Mouse (Mus musculus) cerebellum, postnatal 36 days (tissue): ENCODE measurements around the gene Pcca.
"Not testable (repeated sequence)": the region's sequence is repeated elsewhere in the genome, so short reads cannot be mapped to it uniquely, and the experiment has no call there.

ENCODE experiments used
- DNase-seq, 2 experiments: peaks; one replicate each; pipeline ENCODE4 v3.0.0; 2021 to 2022; ENCODE audit warnings: mixed read lengths in 2 of 2

The Pcca gene

GRCm38 (mm10) chr14:122534017-122534924 is at the start of gene Pcca:
Pcca (plus strand) TSS chr14:122534324.
- DNase-seq, result peak; percentile 96

- DNase-seq, result peak in 1 of 2 experiments; percentile 34
Observed at GRCm38 (mm10) chr14:122484458-122484843, 49.7 kb upstream of the Pcca start.

DNA sequence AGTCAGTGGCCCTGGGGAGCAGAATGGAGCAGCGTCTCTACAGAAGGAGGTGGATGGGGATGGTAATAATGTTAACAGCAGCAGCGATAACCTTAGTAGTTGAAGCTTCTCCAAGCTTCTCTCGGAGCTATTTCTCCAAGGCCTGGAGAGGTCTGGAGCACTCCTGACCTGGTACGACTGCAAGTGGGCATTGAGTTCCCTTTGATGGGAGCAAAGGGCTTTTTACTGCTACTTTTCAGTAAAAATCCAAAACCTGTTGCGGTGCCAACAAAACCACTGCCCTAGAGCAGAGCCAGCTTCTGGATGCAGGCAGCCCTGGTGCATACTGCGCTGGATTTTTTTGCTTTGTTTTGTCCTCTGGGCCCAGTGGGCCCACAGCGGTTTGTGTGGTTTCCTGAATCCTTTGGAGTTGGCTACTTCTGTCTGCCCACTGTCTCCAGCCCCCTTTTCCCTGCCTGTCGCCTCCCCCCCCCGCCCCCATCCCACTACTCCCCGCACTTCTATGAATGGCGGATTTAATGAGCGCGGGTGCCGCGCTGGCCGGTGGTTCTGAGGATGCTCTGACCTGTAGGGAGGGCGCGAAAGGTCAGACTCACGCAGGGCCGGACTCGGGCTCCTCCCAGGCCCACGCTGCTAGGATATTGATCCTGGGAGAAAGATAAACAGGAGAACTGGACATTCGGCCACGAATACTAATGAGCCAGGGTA is 49.1 kb upstream of the Pcca start:
- peak; percentile 59 to 67 for DNase-seq

DNA sequence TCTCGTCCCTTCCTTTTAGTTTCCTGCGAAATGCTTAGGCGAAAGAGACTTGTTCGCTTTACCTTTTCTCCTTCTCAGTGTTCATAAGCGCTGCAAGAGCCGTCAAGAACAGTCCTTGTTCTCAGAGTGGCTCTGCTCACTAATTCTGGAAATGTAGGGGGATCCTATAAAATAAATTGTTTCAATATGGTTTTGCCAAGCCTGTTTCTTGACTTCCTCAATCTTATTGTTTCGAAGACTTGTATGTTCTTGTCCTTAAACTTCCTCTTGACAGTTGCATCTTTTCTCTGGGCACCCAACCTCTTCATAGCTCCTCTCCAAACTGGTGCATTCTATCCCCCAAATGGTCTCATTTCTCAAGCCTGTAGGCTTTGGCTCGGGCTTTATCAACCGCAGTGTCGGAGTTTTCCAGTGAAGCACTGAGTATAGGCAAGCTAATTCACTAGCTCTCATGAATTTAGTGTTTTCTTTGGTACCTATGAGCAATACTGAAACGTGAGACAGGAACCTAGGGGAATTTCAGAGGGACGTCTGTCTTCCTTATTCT is 48.4 kb upstream of the Pcca start:
- peak in 1 of 2 experiments; percentile 60 for DNase-seq

GRCm38 (mm10) chr14:122486611-122487010 is 47.5 kb upstream of the Pcca start:
- peak in 1 of 2 experiments; percentile 18 for DNase-seq

DNA sequence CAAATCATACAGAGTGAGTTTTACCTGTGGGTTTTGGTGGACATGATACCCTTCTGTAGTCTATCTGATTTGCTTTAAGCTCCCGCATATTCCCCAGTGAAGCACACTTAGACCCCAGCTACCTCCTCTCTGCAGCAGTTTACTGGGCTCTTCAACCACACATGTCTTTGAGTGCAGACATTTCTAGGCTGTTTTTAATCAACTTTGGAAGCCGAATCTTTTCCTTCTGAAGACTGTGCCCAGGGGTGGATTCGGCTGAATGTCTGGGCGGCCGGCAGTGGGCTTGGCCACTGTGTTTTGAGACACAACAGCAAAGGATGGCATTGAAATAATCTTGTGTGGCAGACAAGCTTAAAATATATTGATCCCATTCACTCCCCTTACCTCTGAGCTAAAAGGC is 46.8 kb upstream of the Pcca start:
- DNase-seq, result peak in 1 of 2 experiments; percentile 62

- peak in 1 of 2 experiments; percentile 46 for DNase-seq
Observed at GRCm38 (mm10) chr14:122489041-122489440, 45.1 kb upstream of the Pcca start.

DNA sequence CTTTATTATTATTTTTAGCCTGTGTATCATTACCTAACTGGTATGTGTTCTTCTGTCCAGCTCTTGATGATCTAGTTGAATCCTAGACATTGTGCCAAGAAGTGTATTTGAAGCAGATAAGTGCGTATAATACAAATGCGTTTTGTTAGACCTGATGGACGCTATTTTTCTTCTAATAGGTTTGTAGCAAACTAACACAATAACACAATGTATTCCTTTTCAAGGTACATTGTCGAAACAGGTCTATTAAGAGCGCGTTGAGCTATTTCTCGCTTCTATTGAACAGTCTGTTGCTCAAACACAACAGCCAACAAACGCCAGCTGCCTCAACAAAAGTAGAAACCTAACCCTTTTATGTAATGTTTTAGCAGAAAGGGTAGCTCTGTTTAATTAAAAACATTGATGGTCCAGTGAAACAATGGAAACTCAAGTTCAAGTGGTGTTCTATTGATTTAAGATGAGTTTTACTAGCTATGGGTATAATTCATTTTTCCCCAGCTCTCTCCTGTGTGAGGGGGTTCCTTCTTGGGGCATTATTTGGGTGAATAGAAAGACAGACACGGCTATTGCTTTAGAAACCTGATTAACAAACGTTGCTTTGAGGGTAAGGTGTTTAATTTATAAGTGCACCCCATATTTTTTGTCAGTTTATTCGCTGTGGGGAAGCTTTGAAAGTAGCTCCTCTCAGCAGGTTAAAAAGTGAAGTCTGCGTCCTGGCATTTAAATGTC is 44.3 kb upstream of the Pcca start:
- DNase-seq, result peak in 1 of 2 experiments; percentile 47

- peak; percentile 69 for DNase-seq
Observed at GRCm38 (mm10) chr14:122490441-122491328, 43.4 kb upstream of the Pcca start, which contains the start of gene Gm10837. Gm10837 (plus strand) TSS chr14:122490586.

- DNase-seq, result no peak
Observed at GRCm38 (mm10) chr14:122491521-122491920, 42.6 kb upstream of the Pcca start.

DNA sequence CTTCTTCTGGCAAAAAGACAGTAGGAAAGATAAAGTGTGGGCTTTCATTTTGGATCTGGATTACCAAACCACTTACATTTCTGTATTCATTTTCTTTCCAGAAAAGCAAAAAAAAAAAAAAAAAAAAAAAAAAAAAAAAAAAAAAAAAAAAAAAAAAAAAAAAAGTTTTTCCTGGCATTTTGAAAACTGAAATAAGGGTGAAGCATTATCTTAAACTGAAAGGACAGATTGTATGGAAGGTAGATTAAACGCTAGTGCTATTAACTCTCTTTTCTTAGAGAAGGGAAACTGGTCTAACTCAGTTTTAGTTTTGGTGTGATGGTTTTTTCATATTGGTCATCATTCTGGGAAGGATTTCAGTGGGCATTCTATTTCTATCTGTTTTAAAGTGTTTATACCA is 42.1 kb upstream of the Pcca start:
- DNase-seq, result no peak

DNA sequence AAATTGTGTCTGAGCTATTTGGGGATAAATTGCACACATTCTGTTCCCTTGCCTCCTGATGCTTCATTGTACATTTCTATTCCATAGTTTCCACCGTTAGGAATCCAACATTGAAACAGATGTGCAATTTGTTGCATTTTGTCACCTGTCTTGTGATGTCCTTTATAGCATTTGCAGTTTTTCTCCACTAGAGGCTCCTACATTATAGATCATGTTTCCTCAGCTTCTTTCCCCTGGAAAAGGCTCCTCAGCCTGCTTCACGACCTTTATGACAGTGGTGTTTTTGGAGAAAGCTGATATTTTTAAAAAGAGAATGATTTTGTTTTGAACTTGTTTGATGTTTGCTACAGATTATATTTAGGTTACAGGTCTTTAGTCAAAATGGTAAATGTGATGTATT is 25.1 kb upstream of the Pcca start:
- DNase-seq, result no peak

DNA sequence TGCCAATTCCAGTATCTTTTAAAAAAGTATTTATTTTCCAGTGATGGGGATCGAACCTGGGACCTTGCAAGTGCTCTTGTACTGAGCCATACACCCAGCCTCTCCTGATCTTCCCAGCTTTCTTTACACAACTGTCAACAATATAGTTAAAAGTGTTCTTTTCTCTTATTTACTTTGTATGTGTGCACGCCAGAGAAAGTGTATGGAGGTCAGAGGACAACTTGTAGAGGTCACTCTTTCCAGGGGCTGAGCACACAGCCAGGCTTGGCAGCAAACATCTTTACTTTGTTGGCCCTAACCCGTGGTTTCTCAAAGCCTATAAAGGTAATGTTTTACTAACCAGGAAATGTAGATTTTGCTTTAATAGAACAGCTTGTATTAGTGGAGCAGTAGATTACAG is 22.6 kb upstream of the Pcca start:
- DNase-seq, result no peak

- DNase-seq, result no peak
Observed at GRCm38 (mm10) chr14:122513511-122514036, 20.6 kb upstream of the Pcca start.

DNA sequence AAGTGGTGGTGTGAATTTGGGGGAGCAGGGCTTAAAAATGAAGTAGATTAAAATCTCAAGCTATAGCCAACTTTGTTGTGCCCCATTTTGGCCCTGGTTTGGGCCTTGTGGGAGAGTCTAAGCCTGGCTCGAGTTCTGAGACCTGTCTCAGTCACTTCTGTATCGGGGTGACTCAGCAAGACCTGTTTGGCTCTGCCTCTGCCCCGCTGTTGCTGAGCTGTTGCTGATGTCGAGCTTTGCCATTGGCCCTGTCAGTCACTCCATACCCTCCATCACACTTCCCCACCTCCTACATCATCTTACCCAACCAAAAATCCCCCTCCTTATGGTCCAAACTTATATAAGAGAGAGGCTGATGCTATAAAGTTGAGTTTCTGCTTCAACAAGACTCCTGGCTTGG is 5.6 kb upstream of the Pcca start:
- DNase-seq, result no peak

- DNase-seq, result no peak
Observed at GRCm38 (mm10) chr14:122535986-122536385, 1.9 kb downstream of the Pcca start.

DNA sequence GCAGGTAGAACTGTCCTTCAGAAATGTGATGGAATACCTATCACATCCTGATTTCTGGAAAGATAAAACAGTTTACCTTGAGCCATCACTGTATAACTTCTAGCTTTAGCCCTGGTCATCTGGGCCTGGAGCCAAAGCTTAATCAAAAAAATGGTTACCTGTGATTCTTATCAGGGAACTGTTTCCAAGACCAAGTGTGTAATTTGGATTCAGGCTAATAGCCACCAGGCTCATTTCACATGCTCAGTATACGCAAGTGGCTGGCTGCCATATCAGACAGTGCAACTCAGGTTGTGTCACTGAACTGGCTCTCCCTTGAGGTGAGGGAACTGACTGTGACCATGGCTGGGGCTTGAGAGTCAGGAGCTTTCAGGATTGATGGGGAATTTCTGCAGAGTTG is 14.3 kb downstream of the Pcca start:
- DNase-seq, result no peak

DNA sequence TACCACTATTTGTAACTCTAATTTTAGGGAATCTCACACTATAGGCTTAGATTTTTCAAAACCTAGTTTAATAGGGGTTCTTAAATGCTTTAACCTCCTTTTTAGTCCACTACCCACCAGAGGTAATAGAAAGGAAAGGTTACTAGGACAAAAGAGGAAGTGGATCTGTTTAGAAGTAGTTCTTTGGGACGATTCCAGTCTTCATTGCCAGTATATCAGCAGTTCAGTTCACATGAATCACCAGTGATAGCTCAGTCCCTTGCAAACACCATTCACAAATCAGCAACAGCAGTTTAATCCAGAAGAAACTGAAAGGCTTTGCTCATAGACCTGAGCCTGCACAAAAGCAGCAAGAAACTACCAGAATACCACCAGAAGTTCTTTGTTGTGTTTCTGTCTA is 14.8 kb downstream of the Pcca start:
- no peak for DNase-seq

GRCm38 (mm10) chr14:122552761-122553445 is 18.8 kb downstream of the Pcca start:
- no peak for DNase-seq

DNA sequence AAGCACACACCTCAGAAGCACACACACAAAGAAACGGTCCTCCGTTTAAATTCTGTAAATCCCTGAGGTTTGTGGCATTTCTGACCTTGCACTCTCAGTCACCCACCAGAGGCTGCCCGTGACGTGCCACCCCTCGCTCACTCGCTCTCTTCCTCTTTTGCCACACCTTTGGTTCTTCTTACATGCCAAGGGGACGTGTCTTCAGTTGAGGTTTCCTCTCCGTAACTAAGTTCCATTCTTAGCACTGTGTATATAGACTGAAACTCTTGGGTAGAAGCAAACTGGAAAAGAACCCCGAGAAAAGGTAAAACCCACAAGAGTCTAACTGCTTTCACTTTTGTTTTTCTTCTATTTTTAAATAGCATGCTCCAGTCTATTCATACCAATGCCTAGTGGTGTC is 23.2 kb downstream of the Pcca start:
- DNase-seq, result no peak

DNA sequence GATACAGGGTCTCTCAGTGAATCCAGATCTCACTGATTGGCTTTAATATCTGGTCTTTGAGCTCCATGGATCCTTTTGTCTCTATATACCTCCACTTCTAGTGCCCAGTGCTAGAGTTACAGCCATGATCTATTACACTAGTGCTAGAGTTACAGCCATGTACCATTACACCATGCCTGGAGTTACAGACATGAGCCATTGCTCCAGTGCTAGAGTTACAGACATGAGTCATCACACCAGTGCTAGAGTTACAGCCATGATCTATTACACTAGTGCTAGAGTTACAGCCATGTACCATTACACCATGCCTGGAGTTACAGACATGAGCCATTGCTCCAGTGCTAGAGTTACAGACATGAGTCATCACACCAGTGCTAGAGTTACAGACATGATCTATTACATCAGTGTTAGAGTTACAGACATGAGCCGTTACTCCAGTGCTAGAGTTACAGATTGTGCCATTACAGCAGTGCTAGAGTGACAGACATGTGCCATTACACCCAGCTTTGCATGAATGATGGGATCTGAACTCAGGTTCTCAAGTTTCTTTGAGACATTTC is 26.8 kb downstream of the Pcca start:
- not testable (repeated sequence) for DNase-seq
